Mouse (Mus musculus): ENCODE measurements around the gene Gm42688. TPM values are rescaled to one million over a fixed set of nuclear protein-coding genes. Genes with fewer than 3 reads are reported as not detected.
"Not testable (repeated sequence)": the region's sequence is repeated elsewhere in the genome, so short reads cannot be mapped to it uniquely, and the experiment has no call there.

Gm42688 gene
- total RNA-seq, 2 experiments from 2014 or later: 5.8 to 7.0 TPM

- DNase-seq: no peak
Observed at GRCm38 (mm10) chr6:83141636-83142035, 40.2 kb downstream of the Gm42688 start.

- DNase-seq: peak; percentile 65 to 70
Observed at GRCm38 (mm10) chr6:83142211-83142731, 40.9 kb downstream of the Gm42688 start.

- peak in 1 of 2 experiments; percentile 37 for DNase-seq
Observed at GRCm38 (mm10) chr6:83142886-83143285, 41.5 kb downstream of the Gm42688 start.

- peak in 1 of 2 experiments; percentile 7 for DNase-seq
Observed at GRCm38 (mm10) chr6:83145209-83145608, 43.8 kb downstream of the Gm42688 start.

GRCm38 (mm10) chr6:83145805-83146204 lies 44.4 kb downstream of the Gm42688 start:
- peak in 1 of 2 experiments; percentile 9 for DNase-seq

- no peak for DNase-seq
Observed at GRCm38 (mm10) chr6:83147280-83147679, 45.9 kb downstream of the Gm42688 start.

- no peak for DNase-seq
Observed at GRCm38 (mm10) chr6:83151721-83152120, 50.3 kb downstream of the Gm42688 start.

GRCm38 (mm10) chr6:83153038-83153437 lies 51.6 kb downstream of the Gm42688 start:
- DNase-seq: no peak

GRCm38 (mm10) chr6:83153485-83153884 lies 52.1 kb downstream of the Gm42688 start:
- DNase-seq: no peak

- no peak for DNase-seq
Observed at GRCm38 (mm10) chr6:83155552-83156238, 54.3 kb downstream of the Gm42688 start.

GRCm38 (mm10) chr6:83156259-83156684 lies 54.9 kb downstream of the Gm42688 start, which contains the start of the genes Wdr54 and 1700003E16Rik:
TSS of gene Wdr54 (minus strand) at chr6:83156397.
TSS of gene 1700003E16Rik (plus strand) at chr6:83156404.
- DNase-seq: peak; percentile 73 to 82

GRCm38 (mm10) chr6:83159456-83159855 lies 58.0 kb downstream of the Gm42688 start:
- DNase-seq: not testable (repeated sequence)

Small RNAs within 50 kb of the gene (microRNA-seq; reads per million reads assigned to microRNA genes)
- gene Mir3470a: 0 reads per million in 2 experiments

Other genes starting within 250 kb of the Gm42688 start
- gene Sema4f, start 161.8 kb upstream of the Gm42688 start, total RNA-seq (2021): 10 to 100 TPM; 41.0 to 41.2 TPM
- not detected for gene M1ap, start 154.7 kb upstream of the Gm42688 start, total RNA-seq (2021)
- gene Dok1, start 68.1 kb upstream of the Gm42688 start, total RNA-seq (2021): 1 to 10 TPM; 2.5 to 2.6 TPM
- 1 to 10 TPM; 4.1 to 5.4 TPM for gene Loxl3, start 67.4 kb upstream of the Gm42688 start, total RNA-seq (2021)
- gene Aup1, start 47.1 kb upstream of the Gm42688 start, total RNA-seq (2021): 100 to 1,000 TPM; 121 to 142 TPM
- gene Htra2, start 46.3 kb upstream of the Gm42688 start, total RNA-seq (2021): 10 to 100 TPM; 47.1 to 49.0 TPM
- under 1 TPM; 0.40 to 0.94 TPM for gene Dqx1, start 43.8 kb upstream of the Gm42688 start, total RNA-seq (2021)
- gene Tlx2, start 31.3 kb upstream of the Gm42688 start, total RNA-seq (2021): not detected
- gene Pcgf1, start 23.7 kb upstream of the Gm42688 start, total RNA-seq (2021): 10 to 100 TPM; 33.9 to 34.9 TPM
- gene Lbx2, start 15.2 kb upstream of the Gm42688 start, total RNA-seq (2021): under 1 TPM in 1 of 2 experiments, not detected in 1; 0.48 TPM
- gene Ccdc142, start within 50 bp of the Gm42688 start, total RNA-seq (2021): 1 to 10 TPM; 8.0 to 8.2 TPM
- gene Mrpl53, start 7.4 kb downstream of the Gm42688 start, total RNA-seq (2021): 10 to 100 TPM; 64.4 to 69.9 TPM
- 10 to 100 TPM; 28.0 to 28.9 TPM for gene Mogs, start 13.9 kb downstream of the Gm42688 start, total RNA-seq (2021)
- gene Wbp1, start 19.9 kb downstream of the Gm42688 start, total RNA-seq (2021): 10 to 100 TPM; 58.2 to 61.4 TPM
- gene Ino80b, start 23.8 kb downstream of the Gm42688 start, total RNA-seq (2021): 10 to 100 TPM; 21.2 to 23.5 TPM
- gene Rtkn, start 33.8 kb downstream of the Gm42688 start, total RNA-seq (2021): 10 to 100 TPM; 75.9 to 90.3 TPM
- gene Wdr54, start 54.8 kb downstream of the Gm42688 start, total RNA-seq (2021): 10 to 100 TPM; 24.2 to 25.3 TPM
- 10 to 100 TPM; 23.4 to 24.0 TPM for gene 1700003E16Rik, start 54.8 kb downstream of the Gm42688 start, total RNA-seq (2021)
- 100 to 1,000 TPM; 384 to 404 TPM for gene Dctn1, start 64.3 kb downstream of the Gm42688 start, total RNA-seq (2021)
- gene Slc4a5, start 118.2 kb downstream of the Gm42688 start, total RNA-seq (2021): 1 to 10 TPM in 1 of 2 experiments, under 1 TPM in 1; 0.57 to 2.8 TPM
- 1 to 10 TPM; 6.1 to 6.7 TPM for gene Mthfd2, start 224.3 kb downstream of the Gm42688 start, total RNA-seq (2021)
- gene Mob1a, start 224.4 kb downstream of the Gm42688 start, total RNA-seq (2021): 10 to 100 TPM; 21.6 to 21.7 TPM
- 10 to 100 TPM; 51.1 to 55.5 TPM for gene Bola3, start 247.5 kb downstream of the Gm42688 start, total RNA-seq (2021)

Measured in layer of hippocampus, postnatal 36 days (tissue).